Mouse (Mus musculus): ENCODE data around the gene Taar9. TPM values are rescaled to one million over a fixed set of nuclear protein-coding genes. Genes with fewer than 3 reads are reported as not detected.

Gene Taar9
- polyA plus RNA-seq (2017; shearing (Covaris generic)), result not detected

DNA sequence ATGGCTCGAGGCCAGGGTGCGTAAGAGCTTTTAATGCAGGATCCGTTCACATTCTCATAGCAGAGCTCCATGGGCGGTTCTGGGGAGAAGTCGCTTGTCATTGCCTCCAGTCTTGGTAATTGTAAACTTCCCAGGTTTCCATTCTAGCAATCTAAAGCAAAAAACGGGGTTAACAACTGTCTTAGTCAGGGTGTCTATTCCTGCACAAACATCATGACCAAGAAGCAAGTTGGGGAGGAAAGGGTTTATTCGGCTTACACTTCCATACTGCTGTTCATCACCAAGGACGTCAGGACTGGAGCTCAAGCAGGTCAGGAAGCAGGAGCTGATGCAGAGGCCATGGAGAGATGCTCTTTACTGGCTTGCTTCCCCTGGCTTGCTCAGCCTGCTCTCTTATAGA lies at the start of gene Taar9:
TSS of gene Taar9 (minus strand) at position 101 of the 400 bp plus-strand sequence.

DNA sequence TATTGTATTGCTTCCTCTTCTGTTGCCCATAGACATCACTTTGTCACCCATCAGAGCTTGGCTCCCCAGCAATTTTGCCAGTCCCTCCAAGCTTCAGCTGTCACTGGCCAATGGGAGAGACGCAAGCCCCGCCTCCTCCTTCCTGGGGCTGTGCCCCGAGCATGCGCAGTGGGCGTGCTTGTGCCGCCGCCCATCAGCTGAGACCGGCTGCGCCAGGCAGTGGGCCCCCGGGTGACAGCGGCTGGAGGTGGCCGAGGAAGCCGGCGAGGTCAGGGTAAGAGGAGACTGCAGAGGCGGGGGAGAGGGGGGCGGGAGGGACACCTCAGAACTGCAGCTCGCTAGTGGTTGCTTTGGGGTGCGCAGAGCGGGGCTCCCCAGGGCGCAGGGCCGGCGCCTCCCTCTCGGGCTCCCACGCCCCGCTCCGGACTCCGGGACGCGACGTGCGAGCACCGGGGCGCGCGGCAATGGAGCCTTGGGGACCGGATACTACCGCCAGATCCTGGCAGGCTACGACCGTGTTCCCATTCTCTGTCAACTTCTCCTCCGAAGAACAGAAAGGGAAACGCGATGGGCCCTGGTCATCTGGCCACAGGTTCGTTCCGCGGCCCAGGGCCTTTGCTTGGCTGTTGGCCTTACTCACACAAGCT lies 39.9 kb upstream of the Taar9 start, which contains the start of gene Stx7:
TSS of gene Stx7 (plus strand) at position 168 of the 647 bp plus-strand sequence.

DNA sequence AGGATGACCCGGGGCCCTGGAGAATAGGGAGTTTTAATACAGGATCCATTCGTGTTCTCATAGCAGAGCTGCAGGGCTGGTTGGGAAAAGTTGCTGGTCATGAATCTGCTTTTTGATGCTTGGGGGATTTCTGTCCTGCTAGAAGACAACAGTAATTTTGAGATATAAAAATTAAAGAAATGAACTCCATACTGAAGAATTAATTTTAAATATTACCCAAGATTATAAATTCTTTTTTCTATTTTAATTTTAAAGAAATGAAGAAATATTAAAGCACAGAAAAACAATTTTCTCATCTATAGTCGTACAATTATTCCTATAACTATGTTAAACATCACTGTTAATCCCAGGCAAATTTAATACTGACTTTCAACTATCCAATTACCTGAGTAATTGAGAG lies 7.5 kb downstream of the Taar9 start, which contains the start of gene Taar8c:
TSS of gene Taar8c (minus strand) at position 101 of the 400 bp plus-strand sequence.

DNA sequence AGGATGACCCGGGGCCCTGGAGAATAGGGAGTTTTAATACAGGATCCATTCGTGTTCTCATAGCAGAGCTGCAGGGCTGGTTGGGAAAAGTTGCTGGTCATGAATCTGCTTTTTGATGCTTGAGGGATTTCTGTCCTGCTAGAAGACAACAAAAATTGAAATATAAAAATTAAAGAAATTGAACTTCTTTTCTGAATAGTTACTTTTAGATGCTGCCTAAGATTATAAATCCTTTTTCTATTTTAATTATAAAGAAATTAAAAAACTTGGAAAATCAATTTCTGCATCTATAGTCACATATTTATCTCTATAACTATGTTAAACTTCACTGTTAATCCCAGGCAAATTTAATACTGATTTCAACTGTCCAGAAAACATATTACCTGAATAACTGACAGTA lies 17.1 kb downstream of the Taar9 start, which contains the start of gene Taar8b:
TSS of gene Taar8b (minus strand) at position 101 of the 400 bp plus-strand sequence.

DNA sequence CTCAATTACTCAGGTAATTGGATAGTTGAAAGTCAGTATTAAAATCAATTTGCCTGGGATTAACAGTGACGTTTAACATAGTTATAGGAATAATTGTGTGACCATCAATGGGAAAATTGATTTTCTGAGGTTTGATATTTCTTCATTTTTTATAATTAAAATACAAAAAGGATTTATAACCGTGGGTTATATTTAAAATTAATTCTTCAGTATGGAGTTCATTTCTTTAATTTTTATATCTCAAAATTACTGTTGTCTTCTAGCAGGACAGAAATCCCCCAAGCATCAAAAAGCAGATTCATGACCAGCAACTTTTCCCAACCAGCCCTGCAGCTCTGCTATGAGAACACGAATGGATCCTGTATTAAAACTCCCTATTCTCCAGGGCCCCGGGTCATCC lies 33.1 kb downstream of the Taar9 start, which contains the start of gene Taar8a:
TSS of gene Taar8a (plus strand) at position 301 of the 400 bp plus-strand sequence.

Other genes starting within 250 kb of the Taar9 start
- not detected for gene Vnn1, start 214.8 kb downstream of the Taar9 start, polyA plus RNA-seq (2017; shearing (Covaris generic))
- not detected for gene Taar1, start 189.2 kb downstream of the Taar9 start, polyA plus RNA-seq (2017; shearing (Covaris generic))
- not detected for gene Taar2, start 171.0 kb downstream of the Taar9 start, polyA plus RNA-seq (2017; shearing (Covaris generic))
- not detected for gene Taar3, start 160.0 kb downstream of the Taar9 start, polyA plus RNA-seq (2017; shearing (Covaris generic))
- gene Taar4, start 149.0 kb downstream of the Taar9 start, polyA plus RNA-seq (2017; shearing (Covaris generic)), result not detected
- gene Taar5, start 138.8 kb downstream of the Taar9 start, polyA plus RNA-seq (2017; shearing (Covaris generic)), result not detected
- gene Taar6, start 123.9 kb downstream of the Taar9 start, polyA plus RNA-seq (2017; shearing (Covaris generic)), result not detected
- not detected for gene Taar7a, start 116.1 kb downstream of the Taar9 start, polyA plus RNA-seq (2017; shearing (Covaris generic))
- gene Taar7b, start 109.6 kb downstream of the Taar9 start, polyA plus RNA-seq (2017; shearing (Covaris generic)), result not detected
- gene Taar7d, start 82.3 kb downstream of the Taar9 start, polyA plus RNA-seq (2017; shearing (Covaris generic)), result not detected
- gene Taar7e, start 71.9 kb downstream of the Taar9 start, polyA plus RNA-seq (2017; shearing (Covaris generic)), result not detected
- not detected for gene Taar7f, start 60.0 kb downstream of the Taar9 start, polyA plus RNA-seq (2017; shearing (Covaris generic))
- not detected for gene Taar8a, start 33.0 kb downstream of the Taar9 start, polyA plus RNA-seq (2017; shearing (Covaris generic))
- not detected for gene Taar8b, start 17.2 kb downstream of the Taar9 start, polyA plus RNA-seq (2017; shearing (Covaris generic))
- not detected for gene Taar8c, start 7.6 kb downstream of the Taar9 start, polyA plus RNA-seq (2017; shearing (Covaris generic))
- 22.1 TPM for gene Stx7, start 39.8 kb upstream of the Taar9 start, polyA plus RNA-seq (2017; shearing (Covaris generic))
- gene Moxd1, start 114.0 kb upstream of the Taar9 start, polyA plus RNA-seq (2017; shearing (Covaris generic)), result 0.16 TPM